8 mouse cellular contexts compared by ENCODE assay signal in the genomic region with DNA sequence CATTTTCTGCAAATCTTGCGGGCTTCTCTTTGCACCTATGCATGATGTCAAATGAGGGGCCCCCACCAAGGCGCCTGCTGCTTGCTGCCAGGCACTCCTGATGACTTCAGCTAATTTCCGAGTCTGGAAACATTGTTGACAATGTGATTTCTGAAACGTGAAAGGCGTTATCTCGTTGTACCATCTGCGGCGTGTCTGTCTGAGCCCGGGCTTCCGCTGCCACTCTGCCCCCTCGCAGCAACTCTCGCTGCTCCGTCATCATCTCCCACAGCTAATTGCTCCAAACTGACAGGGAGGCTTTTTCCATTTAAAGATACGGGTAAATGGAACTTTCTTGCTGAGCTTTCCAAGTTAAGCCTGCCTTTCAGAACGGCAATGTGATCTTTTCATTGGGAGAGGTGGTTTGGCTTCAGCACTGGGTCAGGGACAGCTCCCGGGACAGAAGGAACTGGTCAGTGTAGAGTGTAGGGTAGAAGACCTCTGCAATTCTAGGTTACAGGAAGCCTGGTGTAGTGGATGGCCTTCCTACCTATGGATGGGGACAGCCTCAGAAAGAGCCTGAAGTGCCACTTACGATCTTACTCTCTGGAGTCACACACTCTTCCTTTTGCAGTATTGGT.
DNase-seq lines count a peak whose midpoint lies in the region; ATAC-seq lines count a peak whose summit lies in the region.

No protein-coding gene starts in this region.

- peak; percentile 2 for DNase-seq in adrenal gland, adult 8-10 months
- no peak for DNase-seq in adrenal gland, adult 2 months
- DNase-seq in left cerebral cortex, postnatal 14 days (ENCODE audit: low spot score in 2 of 2), result peak; percentile 17 to 23
- DNase-seq in left cerebral cortex, adult 8-10 months (ENCODE audit: low spot score in 2 of 2), result no peak
- peak; percentile 73 for DNase-seq in embryonic facial prominence, embryonic 10.5 days (ENCODE audit: low spot score)
- DNase-seq in neural tube, embryonic 11.5 days (ENCODE audit: low spot score), result peak; percentile 38
- no peak for DNase-seq in B cell, adult 2 months
- no peak for DNase-seq in gastrocnemius, adult 8-10 months (ENCODE audit: low spot score in 2 of 2)

- H3K9me3 ChIP-seq in embryonic facial prominence, embryonic 10.5 days, result no peaks in the 10 kb centered on the region
- no peaks in the 10 kb centered on the region for H3K9me3 ChIP-seq in neural tube, embryonic 11.5 days (ENCODE audit: control insufficient read depth, low read length)

- H3K9ac ChIP-seq in neural tube, embryonic 11.5 days (ENCODE audit: low read length), result no peak overlapping the region

- H3K36me3 ChIP-seq in embryonic facial prominence, embryonic 10.5 days (replicated peaks), result no peaks in the 10 kb centered on the region
- H3K36me3 ChIP-seq in neural tube, embryonic 11.5 days (ENCODE audit: control insufficient read depth, insufficient read depth, low read length), result no peaks in the 10 kb centered on the region

- ATAC-seq in neural tube, embryonic 11.5 days (ENCODE audit: insufficient read depth, low FRiP score, low TSS enrichment), result no peak

- H3K4me1 ChIP-seq in embryonic facial prominence, embryonic 10.5 days, result no peaks in the 10 kb centered on the region
- no peaks in the 10 kb centered on the region for H3K4me1 ChIP-seq in neural tube, embryonic 11.5 days (ENCODE audit: control insufficient read depth, insufficient read depth, low read length)

- no peak overlapping the region for H3K4me3 ChIP-seq in embryonic facial prominence, embryonic 10.5 days
- no peak overlapping the region for H3K4me3 ChIP-seq in neural tube, embryonic 11.5 days (ENCODE audit: low read depth, low read length)

- H3K27ac ChIP-seq in embryonic facial prominence, embryonic 10.5 days (replicated peaks), result no peak overlapping the region
- H3K27ac ChIP-seq in neural tube, embryonic 11.5 days (ENCODE audit: low read depth, low read length), result no peak overlapping the region

- H3K27me3 ChIP-seq in embryonic facial prominence, embryonic 10.5 days (replicated peaks; ENCODE audit: low read depth, poor library complexity, severe bottlenecking), result no peaks in the 10 kb centered on the region
- no peaks in the 10 kb centered on the region for H3K27me3 ChIP-seq in neural tube, embryonic 11.5 days (ENCODE audit: control insufficient read depth, insufficient read depth, low read length)

- intact Hi-C loops in left cerebral cortex, postnatal 14 days (cut with DNase I), result no loop called here

- H3K4me2 ChIP-seq in neural tube, embryonic 11.5 days (ENCODE audit: low read depth), result no peak overlapping the region

- 82% methylated on average over 17 of the region's 17 CpGs for WGBS in embryonic facial prominence, embryonic 10.5 days
- 83% methylated on average over 17 of the region's 17 CpGs for WGBS in neural tube, embryonic 11.5 days

Comparison
In these comparisons a context has a peak if more than half of its experiments do, and no peak if none do; other contexts are left out.
1. DNase-seq: peak in adrenal gland, adult 8-10 months (single experiment), left cerebral cortex, postnatal 14 days (2 of 2), embryonic facial prominence, embryonic 10.5 days (single experiment) and neural tube, embryonic 11.5 days (single experiment); none in adrenal gland, adult 2 months (single experiment), left cerebral cortex, adult 8-10 months (0 of 2), B cell, adult 2 months (0 of 2) and gastrocnemius, adult 8-10 months (0 of 2).